Mouse (Mus musculus): ENCODE measurements around the gene Cdkn1a. TPM values are rescaled to one million over a fixed set of nuclear protein-coding genes. Genes with fewer than 3 reads are reported as not detected.
A peak's percentile ranks its signal among the peaks of the same experiment; 100 is the strongest.
"Not testable (repeated sequence)": the region's sequence is repeated elsewhere in the genome, so short reads cannot be mapped to it uniquely, and the experiment has no call there.

Cdkn1a gene
- polyA plus RNA-seq, 2 experiments from 2014 or later, result 2.5 to 4.6 TPM

DNA sequence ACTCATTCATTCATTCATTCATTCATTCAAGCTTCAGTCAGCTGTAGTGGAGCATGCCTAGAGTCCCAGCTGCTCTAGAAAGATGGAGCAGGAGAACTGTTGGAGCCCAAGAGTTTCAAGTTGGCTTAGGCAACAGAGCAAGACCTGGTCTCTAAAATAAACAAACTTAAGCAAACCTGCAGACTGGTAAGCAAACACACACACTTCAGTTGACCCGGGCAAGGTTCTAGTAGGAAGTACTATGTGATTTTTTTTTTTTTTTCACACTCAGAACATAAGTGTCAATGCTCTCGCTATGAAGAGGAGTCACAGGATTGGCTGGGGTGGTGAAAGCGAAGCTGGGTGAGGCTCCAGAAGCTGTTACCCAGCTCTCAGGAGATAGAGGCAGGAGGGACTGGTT, 31.2 kb upstream of the Cdkn1a start:
- no peak for ATAC-seq

- no peak for ATAC-seq
Measured at GRCm38 (mm10) chr17:29060946-29061345, 29.8 kb upstream of the Cdkn1a start.

- no peak for ATAC-seq
Measured at GRCm38 (mm10) chr17:29062119-29063035, 28.4 kb upstream of the Cdkn1a start.

GRCm38 (mm10) chr17:29063121-29063987, 27.4 kb upstream of the Cdkn1a start:
- no peak for ATAC-seq

GRCm38 (mm10) chr17:29063988-29064285, 26.8 kb upstream of the Cdkn1a start:
- no peak for ATAC-seq

DNA sequence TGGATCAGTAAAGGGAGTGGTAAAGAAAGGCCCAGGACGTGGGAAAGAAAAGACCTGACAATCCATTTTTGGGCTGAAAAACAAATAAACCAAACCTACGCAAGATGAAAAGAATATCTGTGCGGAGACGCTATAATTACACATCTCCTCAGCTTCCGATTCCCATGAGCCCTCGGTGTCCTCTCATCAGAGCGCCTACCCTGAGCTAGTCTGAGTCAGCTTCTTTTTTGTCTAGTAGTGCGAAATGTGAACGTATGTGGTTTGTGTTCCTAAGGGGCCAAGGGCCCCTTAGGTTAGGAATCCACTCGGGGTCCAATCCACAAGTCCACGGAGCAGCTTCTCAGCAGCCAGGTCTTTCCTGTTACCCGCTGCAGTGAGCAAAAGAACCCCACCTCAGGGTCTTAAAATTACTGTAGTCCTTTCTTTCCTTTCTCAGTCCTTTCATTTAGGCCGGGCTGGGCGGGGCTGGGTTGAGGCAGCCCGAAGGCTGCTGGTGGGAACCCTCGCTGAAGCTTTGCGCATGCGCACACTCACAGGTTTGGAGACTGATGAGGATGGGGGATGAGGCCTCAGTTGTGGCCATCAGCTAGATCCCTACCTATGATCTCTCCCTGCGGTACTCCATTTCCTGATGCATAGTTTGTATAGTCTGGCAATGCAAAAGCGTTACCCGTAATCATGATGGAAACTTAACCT, 25.4 kb upstream of the Cdkn1a start:
- ATAC-seq, result no peak

DNA sequence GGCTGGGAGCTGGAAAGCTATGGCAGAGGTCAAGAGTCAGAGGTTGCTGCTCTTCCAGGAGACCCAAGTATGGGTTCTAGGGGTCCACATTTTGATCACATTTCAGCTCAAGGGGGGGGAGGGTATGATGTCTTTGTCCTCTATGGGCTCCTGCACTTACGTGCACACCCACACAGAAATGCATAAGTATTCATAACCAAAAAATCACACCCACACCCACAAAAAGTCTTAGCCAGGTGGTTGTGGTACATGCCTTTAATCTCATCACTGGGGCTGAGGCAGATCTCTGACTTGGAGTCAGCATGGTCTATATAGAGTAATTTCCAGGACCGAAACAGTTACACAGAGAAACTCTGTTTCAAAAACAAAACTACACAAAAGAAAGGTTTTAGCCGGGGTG, 24.8 kb upstream of the Cdkn1a start:
- no peak for ATAC-seq

- ATAC-seq, result not testable (repeated sequence)
Measured at GRCm38 (mm10) chr17:29067416-29067815, 23.4 kb upstream of the Cdkn1a start.

GRCm38 (mm10) chr17:29067847-29068246, 22.9 kb upstream of the Cdkn1a start:
- no peak for ATAC-seq

DNA sequence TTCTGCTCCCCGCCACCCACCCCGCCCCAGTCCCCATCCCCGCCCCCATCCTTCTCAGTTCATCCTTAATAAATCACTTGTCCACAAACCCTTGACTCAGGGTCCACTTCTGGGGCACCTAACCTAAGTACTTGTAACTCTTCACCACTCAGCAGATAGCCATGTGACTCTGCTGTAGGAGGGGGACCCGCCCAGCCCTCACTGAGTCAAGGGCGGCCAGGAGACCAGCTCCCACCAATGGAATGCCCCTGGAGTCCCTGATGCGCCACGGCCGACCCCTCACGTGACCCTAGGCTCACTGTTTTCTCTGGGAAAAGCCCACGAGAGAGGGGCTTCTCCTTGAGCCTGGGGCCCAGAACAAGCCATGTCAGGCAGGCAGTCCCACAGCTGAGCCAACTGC, 21.7 kb upstream of the Cdkn1a start:
- no peak for ATAC-seq

DNA sequence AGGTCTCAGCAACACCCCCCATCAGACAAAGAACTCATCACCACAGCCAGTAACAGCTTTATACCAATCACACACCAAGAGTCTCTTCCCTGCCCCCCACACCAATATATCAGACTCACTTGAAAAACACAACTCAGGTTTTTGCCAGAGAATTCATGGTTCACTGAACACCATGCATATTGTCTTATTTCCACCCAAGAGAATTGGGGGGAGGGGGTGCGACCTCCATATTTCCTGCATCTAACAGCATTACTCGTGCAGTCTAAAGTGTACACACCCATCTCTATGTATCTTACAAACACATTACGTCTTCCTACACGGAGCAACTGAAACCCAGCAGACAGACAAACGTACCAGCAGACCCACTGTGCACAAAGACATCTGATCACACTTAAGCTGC, 19.0 kb upstream of the Cdkn1a start:
- ATAC-seq, result no peak

- no peak for ATAC-seq
Measured at GRCm38 (mm10) chr17:29072701-29073307, 18.0 kb upstream of the Cdkn1a start.

GRCm38 (mm10) chr17:29073313-29073712, 17.5 kb upstream of the Cdkn1a start:
- no peak for ATAC-seq

- no peak for ATAC-seq
Measured at GRCm38 (mm10) chr17:29074085-29074484, 16.7 kb upstream of the Cdkn1a start.

- ATAC-seq, result no peak
Measured at GRCm38 (mm10) chr17:29076235-29076634, 14.5 kb upstream of the Cdkn1a start.

DNA sequence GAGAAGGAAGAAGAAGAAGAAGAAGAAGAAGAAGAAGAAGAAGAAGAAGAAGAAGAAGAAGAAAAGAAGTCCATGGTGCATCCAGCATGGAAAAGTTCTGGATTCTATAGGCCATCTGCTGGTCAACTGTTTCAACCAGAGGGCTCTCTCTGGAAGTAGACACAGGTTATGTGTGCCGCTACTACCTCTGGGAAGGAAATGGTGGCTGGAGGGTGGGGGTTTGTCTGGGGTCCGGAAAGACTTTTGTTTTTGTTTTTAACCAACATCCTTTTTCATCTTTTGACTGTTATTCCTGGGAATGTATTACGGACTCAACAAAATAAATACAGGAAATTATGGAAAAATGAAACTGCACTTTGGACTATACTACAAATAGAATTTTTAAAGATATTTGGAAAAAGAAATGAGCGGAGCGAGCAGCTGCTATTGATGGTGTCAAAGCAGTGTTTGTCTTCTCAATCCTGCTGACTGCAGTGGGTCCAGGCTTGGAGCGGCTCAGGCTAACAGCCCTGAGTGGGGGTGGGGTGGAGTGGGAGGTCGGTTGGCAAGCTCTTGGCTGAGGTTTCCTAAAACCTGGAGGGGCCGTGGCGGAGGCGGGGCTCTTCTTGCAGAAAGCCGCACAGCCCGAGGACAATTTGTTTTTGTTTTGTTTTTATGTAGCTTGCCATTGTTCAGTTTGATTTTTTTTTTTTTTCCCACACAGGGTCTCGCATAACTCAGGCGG, 12.8 kb upstream of the Cdkn1a start:
- ATAC-seq, result no peak

DNA sequence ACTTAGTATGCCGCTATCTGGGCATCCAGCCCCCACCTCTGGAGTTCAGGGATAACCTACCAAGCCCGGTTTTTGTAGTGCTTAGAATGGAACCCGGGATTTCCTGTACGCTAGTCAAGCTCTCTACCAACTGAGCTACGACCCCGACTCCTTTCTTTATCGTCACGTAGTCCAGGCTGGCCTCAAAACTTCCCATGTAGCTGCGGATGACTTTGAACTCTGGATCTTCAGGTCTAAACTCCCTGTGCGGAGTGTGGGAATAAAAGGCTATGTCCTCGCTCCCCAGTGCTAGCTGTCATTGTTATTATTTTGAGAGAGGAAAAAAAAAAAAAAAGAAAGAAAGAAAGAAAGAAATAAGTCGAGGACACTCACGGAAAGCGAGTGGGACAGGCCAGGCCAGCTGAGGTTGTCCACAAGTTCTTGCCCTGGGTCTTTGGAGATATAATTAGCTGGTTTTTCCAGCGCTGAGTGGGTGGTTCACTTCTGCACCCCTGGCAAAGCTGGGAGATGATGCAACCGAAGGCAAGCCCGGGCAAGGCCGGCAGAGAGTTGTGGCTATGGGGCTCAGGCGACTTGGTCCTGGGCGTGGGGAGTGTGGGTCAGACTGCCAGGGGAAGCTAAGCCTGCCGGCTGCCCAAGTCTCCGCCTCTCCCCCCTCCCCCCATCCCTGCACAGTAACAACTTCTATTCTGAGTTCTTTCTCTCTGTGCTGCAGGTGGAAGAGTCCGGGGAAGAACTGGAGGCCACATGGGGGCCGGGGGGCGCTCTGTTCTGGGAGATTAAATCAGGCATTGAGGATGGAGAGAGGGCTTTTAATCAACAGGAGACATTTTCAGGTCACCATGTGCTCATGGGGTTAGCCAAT, 12.0 kb upstream of the Cdkn1a start:
- ATAC-seq, result no peak

GRCm38 (mm10) chr17:29080758-29081617, 9.8 kb upstream of the Cdkn1a start:
- ATAC-seq, result no peak

- ATAC-seq, result peak; percentile 84
Measured at GRCm38 (mm10) chr17:29081618-29082381, 9.0 kb upstream of the Cdkn1a start.

Measured in CD4-positive, CD25-positive, alpha-beta regulatory T cell, adult 4 months (primary cell).